Mouse (Mus musculus): ENCODE results near the gene Gpr45. TPM values are rescaled to one million over a fixed set of nuclear protein-coding genes. Genes with fewer than 3 reads are reported as not detected.
"Not testable (repeated sequence)": the region's sequence is repeated elsewhere in the genome, so short reads cannot be mapped to it uniquely, and the experiment has no call there.

Gpr45 gene
- polyA plus RNA-seq, 1 experiment from 2014 or later: 15.0 TPM

DNA sequence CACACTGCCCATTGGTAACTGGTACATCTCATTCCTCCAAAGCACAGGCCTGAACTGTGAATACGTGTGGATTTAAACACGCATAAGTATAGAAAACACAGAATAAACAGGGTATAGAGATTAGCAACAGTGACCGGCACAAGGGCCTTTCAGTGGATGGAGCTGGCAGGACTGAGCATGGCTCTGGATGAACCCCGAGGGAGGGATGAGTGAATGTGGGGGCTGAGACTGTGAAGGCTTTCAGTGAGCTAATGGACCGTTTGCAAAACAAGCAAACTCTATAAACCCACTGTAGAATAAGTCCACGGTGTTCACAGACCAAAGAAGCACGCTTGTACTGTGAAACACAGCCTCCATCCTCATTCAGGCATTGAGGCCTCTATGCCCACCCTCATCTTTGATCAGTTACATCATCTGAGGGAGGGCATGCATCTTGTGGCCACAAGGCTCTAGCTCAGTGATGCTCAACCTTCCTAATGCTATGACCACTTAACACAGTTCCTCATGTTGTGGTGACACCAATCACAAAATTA, 62.5 kb downstream of the Gpr45 start:
- 88% methylated on average over 7 of the region's 7 CpGs for WGBS
- not testable (repeated sequence) for H3K27me3 ChIP-seq (ENCODE audit: control insufficient read depth, insufficient read depth, low read length); H3K4me3 ChIP-seq (ENCODE audit: low read depth, low read length); ATAC-seq (replicated peaks; ENCODE audit: low FRiP score); H3K4me2 ChIP-seq (ENCODE audit: low read depth, low read length, severe bottlenecking); DNase-seq (ENCODE audit: low spot score); H3K9ac ChIP-seq (ENCODE audit: low read length); H3K36me3 ChIP-seq (ENCODE audit: control insufficient read depth, insufficient read depth, low read length); H3K9me3 ChIP-seq (ENCODE audit: control insufficient read depth, low read length); H3K27ac ChIP-seq (ENCODE audit: low read depth, low read length); H3K4me1 ChIP-seq (replicated peaks; ENCODE audit: control insufficient read depth, insufficient read depth, low read length)

DNA sequence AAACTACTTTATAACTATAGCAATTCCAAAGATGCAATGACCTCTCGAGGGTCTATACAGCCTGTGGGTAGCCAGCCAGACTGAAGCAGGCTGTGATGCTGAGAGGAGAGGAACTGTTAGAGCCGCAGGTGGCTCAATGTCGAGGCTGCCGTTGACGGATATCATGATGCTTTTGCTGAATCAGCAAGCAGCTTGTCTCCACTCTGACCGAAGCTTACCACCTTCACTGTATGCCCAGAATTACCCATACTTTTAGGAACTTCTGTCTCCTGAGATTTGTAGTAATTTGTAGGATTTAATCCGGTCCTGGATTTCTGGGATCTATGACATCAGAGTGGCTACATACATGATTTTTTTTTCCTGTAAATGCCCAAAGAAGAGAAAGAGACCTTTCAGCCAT, 83.3 kb downstream of the Gpr45 start:
- Histone ChIP-seq H3K4me2 (ENCODE audit: low read depth, low read length, severe bottlenecking) (no peak overlapping the region), H3K27me3 (ENCODE audit: control insufficient read depth, insufficient read depth, low read length) (no peaks in the 10 kb centered on the region), H3K9me3 (ENCODE audit: control insufficient read depth, low read length) (no peaks in the 10 kb centered on the region), H3K27ac (ENCODE audit: low read depth, low read length) (no peak overlapping the region), H3K9ac (ENCODE audit: low read length) (no peak overlapping the region), H3K4me1 (replicated peaks; ENCODE audit: control insufficient read depth, insufficient read depth, low read length) (no peaks in the 10 kb centered on the region), H3K4me3 (ENCODE audit: low read depth, low read length) (no peak overlapping the region), H3K36me3 (ENCODE audit: control insufficient read depth, insufficient read depth, low read length) (no peaks in the 10 kb centered on the region)
- WGBS: 88% methylated on average over 7 of the region's 7 CpGs
- ATAC-seq (replicated peaks; ENCODE audit: low FRiP score): no peak
- no peak for DNase-seq (ENCODE audit: low spot score)

DNA sequence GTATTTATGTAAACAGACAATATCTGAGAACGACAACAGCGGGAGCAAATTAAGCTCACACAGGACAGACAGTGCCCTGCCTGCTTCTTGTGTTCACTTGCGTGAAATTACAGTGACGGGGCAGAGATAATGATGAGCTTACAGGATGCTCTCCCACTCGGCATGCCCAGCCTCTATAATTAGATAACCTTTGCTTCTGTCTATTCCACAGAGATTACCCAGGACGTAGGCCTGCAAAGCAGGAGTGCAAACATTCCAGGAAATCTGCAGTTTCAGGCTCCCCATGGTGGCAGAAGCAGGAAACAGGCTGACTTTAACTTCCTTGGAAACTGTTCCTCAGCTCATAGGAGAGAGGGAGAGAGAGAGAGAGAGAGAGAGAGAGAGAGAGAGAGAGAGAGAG, 89.6 kb downstream of the Gpr45 start:
- WGBS: 73% methylated on average over 6 of the region's 6 CpGs
- ATAC-seq (replicated peaks; ENCODE audit: low FRiP score) (no peak), DNase-seq (ENCODE audit: low spot score) (no peak)

DNA sequence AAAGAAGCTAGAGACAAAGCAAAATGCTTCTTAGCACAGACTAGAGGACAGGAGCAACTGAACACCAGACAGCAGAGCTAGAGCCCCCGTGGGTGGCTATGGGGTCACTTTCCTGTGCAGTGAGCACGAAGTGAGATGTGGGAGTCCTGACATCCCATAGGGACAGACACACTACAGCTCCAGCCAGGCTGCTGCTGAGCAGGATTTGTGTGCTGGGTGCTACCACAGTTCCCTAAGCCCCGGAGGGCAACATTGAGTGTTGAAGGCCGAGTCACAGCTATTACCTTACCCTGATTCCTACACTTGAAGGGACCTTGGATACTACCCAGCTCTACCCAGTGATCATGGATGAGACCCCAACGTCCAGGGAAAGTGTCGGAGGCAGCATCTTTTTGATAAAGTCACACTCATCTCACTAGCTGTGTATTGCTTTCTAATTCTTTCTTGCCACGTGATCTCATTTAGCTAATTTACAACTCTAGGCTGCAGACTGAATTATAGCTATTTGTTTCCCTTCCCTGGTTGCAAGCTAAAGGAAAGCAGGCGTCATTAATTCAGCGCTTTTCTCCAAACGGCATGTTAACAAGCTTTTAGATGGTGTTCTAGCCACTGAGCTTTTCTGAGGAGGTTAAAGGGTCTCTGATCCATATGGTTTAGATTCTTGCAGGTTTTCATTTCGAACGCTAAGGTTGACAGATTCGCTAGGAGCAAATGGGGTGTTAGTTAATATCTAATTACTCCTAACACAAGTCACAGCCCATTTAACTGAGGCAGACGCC, 92.7 kb downstream of the Gpr45 start:
- Histone ChIP-seq H3K27ac (ENCODE audit: low read depth, low read length) (0 out of 2 replicates have a peak overlapping the region, but pooled peaks have one; percentile 6), H3K4me3 (ENCODE audit: low read depth, low read length) (no peak overlapping the region), H3K9me3 (ENCODE audit: control insufficient read depth, low read length) (no peaks in the 10 kb centered on the region), H3K27me3 (ENCODE audit: control insufficient read depth, insufficient read depth, low read length) (no peaks in the 10 kb centered on the region), H3K4me1 (replicated peaks; ENCODE audit: control insufficient read depth, insufficient read depth, low read length) (no peaks in the 10 kb centered on the region), H3K36me3 (ENCODE audit: control insufficient read depth, insufficient read depth, low read length) (no peaks in the 10 kb centered on the region; the same call in 1 of the 2 replicates), H3K4me2 (ENCODE audit: low read depth, low read length, severe bottlenecking) (no peak overlapping the region), H3K9ac (ENCODE audit: low read length) (no peak overlapping the region)
- DNase-seq (ENCODE audit: low spot score) (no peak), ATAC-seq (replicated peaks; ENCODE audit: low FRiP score) (no peak)
- 69% methylated on average over 14 of the region's 14 CpGs for WGBS

More for the DNA sequence above, 89.6 kb downstream of the Gpr45 start:
- Histone ChIP-seq H3K9me3 (ENCODE audit: control insufficient read depth, low read length) (no peaks in the 10 kb centered on the region), H3K27ac (ENCODE audit: low read depth, low read length) (no peak overlapping the region), H3K9ac (ENCODE audit: low read length) (no peak overlapping the region), H3K27me3 (ENCODE audit: control insufficient read depth, insufficient read depth, low read length) (no peaks in the 10 kb centered on the region), H3K4me1 (replicated peaks; ENCODE audit: control insufficient read depth, insufficient read depth, low read length) (no peaks in the 10 kb centered on the region), H3K4me2 (ENCODE audit: low read depth, low read length, severe bottlenecking) (no peak overlapping the region), H3K4me3 (ENCODE audit: low read depth, low read length) (no peak overlapping the region), H3K36me3 (ENCODE audit: control insufficient read depth, insufficient read depth, low read length) (no peaks in the 10 kb centered on the region)

GRCm38 (mm10) chr1:43046990-43047389, 94.3 kb downstream of the Gpr45 start:
- Histone ChIP-seq H3K4me2 (ENCODE audit: low read depth, low read length, severe bottlenecking) (no peak overlapping the region), H3K4me1 (replicated peaks; ENCODE audit: control insufficient read depth, insufficient read depth, low read length) (no peaks in the 10 kb centered on the region), H3K27me3 (ENCODE audit: control insufficient read depth, insufficient read depth, low read length) (no peaks in the 10 kb centered on the region), H3K27ac (ENCODE audit: low read depth, low read length) (no peak overlapping the region), H3K36me3 (ENCODE audit: control insufficient read depth, insufficient read depth, low read length) (no peaks in the 10 kb centered on the region; the same call in 1 of the 2 replicates), H3K9ac (ENCODE audit: low read length) (no peak overlapping the region), H3K4me3 (ENCODE audit: low read depth, low read length) (no peak overlapping the region), H3K9me3 (ENCODE audit: control insufficient read depth, low read length) (no peaks in the 10 kb centered on the region)
- WGBS: 90% methylated on average over 2 of the region's 2 CpGs
- no peak for ATAC-seq (replicated peaks; ENCODE audit: low FRiP score)
- DNase-seq (ENCODE audit: low spot score): no peak

DNA sequence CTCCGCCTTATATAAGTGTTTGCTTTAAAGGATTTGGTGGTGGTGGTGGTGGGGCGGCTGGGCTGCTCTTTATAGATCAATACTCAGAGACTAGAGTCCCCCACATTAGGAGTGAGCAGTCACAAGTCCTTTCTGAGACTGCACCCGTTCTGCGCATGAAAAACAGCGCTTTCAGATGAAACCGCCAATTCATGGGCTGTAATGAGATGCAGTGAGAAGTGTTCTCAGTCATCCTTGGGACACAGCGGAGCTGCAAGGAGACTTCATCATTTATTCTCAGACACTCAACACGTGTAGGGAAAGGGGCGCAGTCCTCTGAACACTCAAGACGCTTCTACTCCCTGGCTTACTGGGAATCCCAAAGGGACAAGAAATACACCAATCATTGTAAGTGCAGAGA, 95.1 kb downstream of the Gpr45 start:
- no peak overlapping the region for H3K4me2 ChIP-seq (ENCODE audit: low read depth, low read length, severe bottlenecking)
- no peak overlapping the region for H3K9ac ChIP-seq (ENCODE audit: low read length)
- ATAC-seq (replicated peaks; ENCODE audit: low FRiP score) (no peak), DNase-seq (ENCODE audit: low spot score) (no peak)
- no peak overlapping the region for H3K27ac ChIP-seq (ENCODE audit: low read depth, low read length)
- H3K9me3 ChIP-seq (ENCODE audit: control insufficient read depth, low read length): no peaks in the 10 kb centered on the region
- no peak overlapping the region for H3K4me3 ChIP-seq (ENCODE audit: low read depth, low read length)
- H3K36me3 ChIP-seq (ENCODE audit: control insufficient read depth, insufficient read depth, low read length): no peaks in the 10 kb centered on the region; the same call in 1 of the 2 replicates
- WGBS: 84% methylated on average over 10 of the region's 10 CpGs
- no peaks in the 10 kb centered on the region for H3K27me3 ChIP-seq (ENCODE audit: control insufficient read depth, insufficient read depth, low read length)
- H3K4me1 ChIP-seq (replicated peaks; ENCODE audit: control insufficient read depth, insufficient read depth, low read length): no peaks in the 10 kb centered on the region

- Histone ChIP-seq H3K9me3 (ENCODE audit: control insufficient read depth, low read length) (no peaks in the 10 kb centered on the region), H3K4me2 (ENCODE audit: low read depth, low read length, severe bottlenecking) (no peak overlapping the region), H3K27ac (ENCODE audit: low read depth, low read length) (no peak overlapping the region), H3K27me3 (ENCODE audit: control insufficient read depth, insufficient read depth, low read length) (no peaks in the 10 kb centered on the region), H3K36me3 (ENCODE audit: control insufficient read depth, insufficient read depth, low read length) (no peaks in the 10 kb centered on the region; the same call in 1 of the 2 replicates), H3K9ac (ENCODE audit: low read length) (no peak overlapping the region), H3K4me3 (ENCODE audit: low read depth, low read length) (no peak overlapping the region), H3K4me1 (replicated peaks; ENCODE audit: control insufficient read depth, insufficient read depth, low read length) (no peaks in the 10 kb centered on the region)
- ATAC-seq (replicated peaks; ENCODE audit: low FRiP score) (no peak), DNase-seq (ENCODE audit: low spot score) (no peak)
- 94% methylated on average over 5 of the region's 5 CpGs for WGBS
These were observed 99.2 kb downstream of the Gpr45 start for GRCm38 (mm10) chr1:43051903-43052302.

DNA sequence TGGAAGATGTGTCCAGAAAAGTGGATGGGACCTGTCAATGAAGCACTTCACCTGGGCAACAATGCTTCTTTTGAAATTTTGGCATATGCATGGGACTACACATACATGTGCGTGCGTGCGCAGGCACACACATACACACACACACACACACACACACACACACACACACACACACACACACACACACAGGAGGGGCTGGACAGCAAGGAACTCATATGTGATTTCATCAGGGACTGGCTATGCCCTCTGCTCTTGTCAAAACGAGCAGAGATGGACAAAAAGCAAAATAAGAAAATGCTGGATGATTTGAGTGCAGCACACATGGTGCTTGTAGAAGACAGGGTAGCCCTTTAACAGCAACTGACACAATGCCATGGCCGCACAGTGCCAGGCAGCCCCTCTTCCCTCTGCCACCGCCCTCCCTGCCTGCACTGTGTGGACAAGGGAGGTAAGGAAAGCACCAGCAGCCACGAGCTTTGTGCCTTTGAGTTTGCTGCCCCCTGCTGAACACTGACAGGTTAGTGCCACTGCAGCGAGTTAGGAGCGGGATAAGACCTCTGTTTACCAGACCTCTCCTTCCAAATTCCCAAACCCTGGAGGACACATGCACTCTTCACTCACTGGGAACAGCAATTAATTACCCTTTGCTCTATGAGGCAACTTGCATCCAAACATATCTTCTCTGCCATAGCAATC, 113.1 kb downstream of the Gpr45 start:
- no peaks in the 10 kb centered on the region for H3K36me3 ChIP-seq (ENCODE audit: control insufficient read depth, insufficient read depth, low read length)
- no peaks in the 10 kb centered on the region for H3K9me3 ChIP-seq (ENCODE audit: control insufficient read depth, low read length)
- WGBS: 48% methylated on average over 9 of the region's 9 CpGs
- ATAC-seq (replicated peaks; ENCODE audit: low FRiP score) (peak; percentile 89), DNase-seq (ENCODE audit: low spot score) (peak; percentile 87)
- no peaks in the 10 kb centered on the region for H3K4me1 ChIP-seq (replicated peaks; ENCODE audit: control insufficient read depth, insufficient read depth, low read length)
- no peaks in the 10 kb centered on the region for H3K27me3 ChIP-seq (ENCODE audit: control insufficient read depth, insufficient read depth, low read length)
- H3K9ac ChIP-seq (ENCODE audit: low read length): no peak overlapping the region
- H3K4me3 ChIP-seq (ENCODE audit: low read depth, low read length): no peak overlapping the region
- H3K4me2 ChIP-seq (ENCODE audit: low read depth, low read length, severe bottlenecking): no peak overlapping the region
- no peak overlapping the region for H3K27ac ChIP-seq (ENCODE audit: low read depth, low read length)
